Mouse (Mus musculus) limb, embryonic 12.5 days (tissue): ENCODE data around the gene Orai2. TPM values are rescaled to one million over a fixed set of nuclear protein-coding genes. Genes with fewer than 3 reads are reported as not detected.
"Not testable (repeated sequence)": the region's sequence is repeated elsewhere in the genome, so short reads cannot be mapped to it uniquely, and the experiment has no call there.

Experiments
- ATAC-seq: fragments of 200-750 bp; cut with Nextera tagmentation; 2 replicates; pipeline ENCODE4 v1.8.0; 2017; ENCODE audit warnings: low read depth, moderate TSS enrichment; ENCODE audit not compliant: insufficient number of reproducible peaks, insufficient read depth, low FRiP score, low TSS enrichment
- H3K27ac ChIP-seq: fragments of 300-500 bp; sonication (generic); 2 replicates; pipeline ENCODE4 v1.5.1; 2016; ENCODE audit warnings: mild to moderate bottlenecking, moderate library complexity
- H3K27me3 ChIP-seq: fragments of 300-500 bp; sonication (generic); 2 replicates; pipeline ENCODE4 v1.6.1; 2016; ENCODE audit warnings: mild to moderate bottlenecking, moderate library complexity
- H3K36me3 ChIP-seq: fragments of 300-500 bp; sonication (generic); 2 replicates; pipeline ENCODE4 v1.6.1; 2016; ENCODE audit warnings: mild to moderate bottlenecking, moderate library complexity
- H3K4me1 ChIP-seq: fragments of 300-500 bp; sonication (generic); replicated peaks from 2 replicates; pipeline ENCODE4 v1.6.1; 2016
- H3K4me2 ChIP-seq: fragments of 300-500 bp; sonication (generic); 2 replicates; pipeline ENCODE4 v1.6.1; 2016; ENCODE audit warnings: mild to moderate bottlenecking, moderate library complexity
- H3K4me3 ChIP-seq: fragments of 300-500 bp; sonication (generic); replicated peaks from 2 replicates; pipeline ENCODE4 v1.5.1; 2016; ENCODE audit warnings: mild to moderate bottlenecking
- H3K9ac ChIP-seq: fragments of 300-500 bp; sonication (generic); replicated peaks from 2 replicates; pipeline ENCODE4 v1.6.1; 2016; ENCODE audit warnings: mild to moderate bottlenecking, moderate library complexity
- H3K9me3 ChIP-seq: fragments of 300-500 bp; sonication (generic); 2 replicates; pipeline ENCODE4 v1.6.1; 2016; ENCODE audit warnings: mild to moderate bottlenecking, moderate library complexity
- WGBS: fragments of 180-500 bp; shearing (Covaris S2); methylation state at CpG from one replicate; pipeline ENCODE4 v1.1.7; 2016; 5-methylcytosine and 5-hydroxymethylcytosine counted together
- polyA plus RNA-seq: library from polyadenylated mRNA; unstranded; fragments of >200 nt; fragmentation: Nextera tagmentation; extraction: Ambion mirVana; gene quantifications from 2 replicates; pipeline ENCODE4 v1.2.1, GENCODE M21; 2016

Orai2 gene
- polyA plus RNA-seq, 1 experiment from 2014 or later, result 9.9 TPM

DNA sequence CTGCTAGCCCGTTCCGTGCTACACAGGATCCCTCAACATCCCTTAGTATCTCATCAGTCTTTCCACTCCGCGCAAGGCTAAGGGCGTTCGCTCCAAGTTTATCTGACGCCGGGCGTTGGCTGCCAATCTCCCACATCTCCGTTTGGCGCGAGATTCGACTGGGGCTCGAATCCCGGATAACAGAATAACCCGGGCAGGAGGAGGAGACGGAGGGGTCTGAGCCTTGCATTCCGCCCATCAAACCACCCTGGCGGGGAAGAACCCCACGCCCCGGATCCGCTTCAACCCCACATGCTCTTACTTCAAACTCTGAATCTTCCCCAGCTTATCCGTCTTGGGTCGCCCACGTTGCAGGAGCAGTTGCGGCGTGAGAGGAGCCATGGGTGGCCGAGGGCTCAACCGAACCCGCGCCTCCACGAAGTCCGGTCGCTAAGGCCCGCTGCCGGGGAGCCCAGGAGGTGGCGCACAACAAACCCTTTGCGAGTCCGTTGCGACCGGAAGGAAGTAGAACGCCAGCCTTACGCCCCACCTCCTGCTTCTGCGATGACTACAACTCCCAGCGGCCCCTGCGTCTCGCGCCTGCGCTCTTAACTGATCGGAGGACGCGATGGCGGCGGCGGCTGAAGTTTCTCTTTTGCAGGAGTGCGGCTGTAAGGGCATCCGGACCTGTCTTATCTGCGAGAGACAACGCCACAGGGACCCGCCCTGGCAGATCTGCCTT, 34.8 kb downstream of the Orai2 start, which contains the start of the genes Lrwd1 and Alkbh4:
Lrwd1 (minus strand) TSS at position 504 of the 721 bp plus-strand sequence.
Alkbh4 (plus strand) TSS at position 576 of the 721 bp plus-strand sequence.
- under 1% methylated on average over 60 of the region's 60 CpGs for WGBS
- Histone ChIP-seq H3K9ac (peak within 1 kb of the TSS; percentile 81), H3K4me1 (peaks cover 18% of the 10 kb centered on the region), H3K27ac (peak within 1 kb of the TSS; percentile 20; the same call in 1 of the 2 replicates), H3K9me3 (no peaks in the 10 kb centered on the region), H3K27me3 (no peaks in the 10 kb centered on the region), H3K4me2 (peak within 1 kb of the TSS; percentile 76), H3K36me3 (peaks cover 60% of the 10 kb centered on the region), H3K4me3 (peak within 1 kb of the TSS; percentile 64)
- ATAC-seq, result peak; percentile 82

DNA sequence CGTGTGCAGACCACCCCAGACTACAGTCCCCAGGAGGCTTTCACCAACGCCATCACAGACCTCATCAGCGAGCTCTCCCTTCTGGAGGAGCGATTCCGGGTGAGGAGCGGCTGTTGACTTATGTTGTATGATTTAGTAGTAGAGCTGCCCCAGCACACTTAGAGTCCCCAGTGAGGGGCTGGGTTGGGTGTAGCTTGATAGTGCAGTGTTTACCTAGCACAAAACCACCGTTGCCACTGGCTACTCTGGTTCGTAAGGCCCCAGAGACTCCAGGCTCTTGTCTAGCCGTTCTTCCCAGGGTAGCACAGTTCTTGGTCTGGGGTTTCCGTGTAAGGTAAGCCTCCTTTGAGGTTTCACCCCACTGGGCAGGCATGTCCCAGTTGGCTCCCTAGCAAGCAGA, 48.3 kb downstream of the Orai2 start:
- H3K4me1 ChIP-seq, result peaks cover 14% of the 10 kb centered on the region
- no peak for ATAC-seq
- H3K4me2 ChIP-seq, result no peak overlapping the region
- H3K27ac ChIP-seq, result no peak overlapping the region
- H3K9ac ChIP-seq, result no peak overlapping the region
- H3K27me3 ChIP-seq, result no peaks in the 10 kb centered on the region
- WGBS, result 89% methylated on average over 10 of the region's 10 CpGs
- no peak overlapping the region for H3K4me3 ChIP-seq
- peaks cover 76% of the 10 kb centered on the region for H3K36me3 ChIP-seq
- H3K9me3 ChIP-seq, result no peaks in the 10 kb centered on the region

DNA sequence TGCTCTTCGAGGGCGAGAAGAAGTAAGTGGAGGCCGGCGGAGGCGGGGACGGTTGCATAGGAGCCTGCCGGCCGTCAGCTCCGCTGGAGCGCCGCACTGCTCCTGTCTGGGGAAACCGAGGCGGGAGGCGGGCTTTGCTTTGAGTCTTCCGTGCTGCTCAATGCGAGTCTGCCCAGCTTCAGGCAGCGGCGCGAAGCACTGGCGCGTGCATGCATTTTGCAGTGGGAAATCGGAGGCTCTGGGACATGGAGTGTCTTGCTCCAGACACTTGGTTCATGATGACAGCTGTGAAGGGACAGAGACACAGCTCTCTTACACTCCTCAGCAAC, 53.8 kb downstream of the Orai2 start:
- peak overlapping the region; percentile 92 for H3K4me2 ChIP-seq
- no peaks in the 10 kb centered on the region for H3K27me3 ChIP-seq
- H3K27ac ChIP-seq, result 0 out of 2 replicates have a peak overlapping the region, but pooled peaks have one; percentile 56
- under 1% methylated on average over 22 of the region's 22 CpGs for WGBS
- H3K4me3 ChIP-seq, result peak overlapping the region; percentile 90
- no peaks in the 10 kb centered on the region for H3K9me3 ChIP-seq
- peak overlapping the region; percentile 83 for H3K9ac ChIP-seq
- peaks cover 30% of the 10 kb centered on the region for H3K36me3 ChIP-seq
- H3K4me1 ChIP-seq, result peaks cover 21% of the 10 kb centered on the region
- no peak; the same call in 1 of the 2 replicates for ATAC-seq

DNA sequence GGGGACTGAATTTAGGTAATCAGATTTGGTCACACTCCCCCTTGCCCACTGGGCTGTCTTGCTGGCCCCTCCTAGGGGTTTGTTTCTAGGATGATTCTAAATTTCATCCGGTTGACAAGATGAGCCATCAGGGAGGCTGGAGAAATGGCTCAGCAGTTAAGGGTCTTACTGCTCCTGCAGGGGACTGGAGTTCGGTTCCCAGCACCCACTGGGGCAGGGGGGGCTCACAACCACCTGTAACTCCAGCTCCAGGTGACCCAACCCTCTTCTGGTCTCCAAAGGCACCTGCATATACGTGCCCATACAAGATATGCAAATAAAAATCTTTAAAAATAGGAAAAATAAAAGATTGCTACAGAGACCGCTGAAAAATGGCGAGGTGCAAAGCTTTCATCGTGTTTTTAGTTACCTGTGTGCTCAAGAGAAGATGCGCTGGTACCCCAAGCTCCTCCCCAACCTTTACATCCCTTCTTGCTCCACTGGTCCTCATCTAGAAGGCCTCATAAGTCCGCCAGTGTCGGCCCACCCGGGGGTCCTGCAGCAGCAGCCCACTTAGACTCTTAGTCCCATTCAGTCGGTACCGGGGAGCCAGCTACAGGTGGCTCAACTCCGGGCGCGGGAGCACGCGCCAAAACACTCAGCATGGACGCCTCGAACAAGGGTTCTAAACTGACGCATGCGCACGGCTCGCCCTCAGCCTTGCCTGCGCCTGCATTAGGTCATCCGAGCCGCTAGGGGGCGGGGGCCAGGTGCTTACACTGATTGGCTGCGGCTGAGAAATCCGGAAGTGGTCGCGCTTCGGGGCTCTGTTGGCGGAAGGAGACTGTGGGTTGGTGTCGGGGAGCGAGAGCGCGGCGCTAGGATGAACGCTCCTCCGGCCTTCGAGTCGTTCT, 54.4 kb downstream of the Orai2 start, which contains the start of gene Polr2j:
Polr2j (plus strand) TSS at position 741 of the 893 bp plus-strand sequence.
- Histone ChIP-seq H3K36me3 (peaks cover 23% of the 10 kb centered on the region), H3K9ac (peak within 1 kb of the TSS; percentile 83), H3K27ac (0 out of 2 replicates have a peak within 1 kb of the TSS, but pooled peaks have one; percentile 56), H3K4me2 (peak within 1 kb of the TSS; percentile 92), H3K27me3 (no peaks in the 10 kb centered on the region), H3K9me3 (no peaks in the 10 kb centered on the region), H3K4me3 (peak within 1 kb of the TSS; percentile 90), H3K4me1 (peaks cover 21% of the 10 kb centered on the region)
- WGBS, result 3% methylated on average over 42 of the region's 42 CpGs
- peak; percentile 90 for ATAC-seq

DNA sequence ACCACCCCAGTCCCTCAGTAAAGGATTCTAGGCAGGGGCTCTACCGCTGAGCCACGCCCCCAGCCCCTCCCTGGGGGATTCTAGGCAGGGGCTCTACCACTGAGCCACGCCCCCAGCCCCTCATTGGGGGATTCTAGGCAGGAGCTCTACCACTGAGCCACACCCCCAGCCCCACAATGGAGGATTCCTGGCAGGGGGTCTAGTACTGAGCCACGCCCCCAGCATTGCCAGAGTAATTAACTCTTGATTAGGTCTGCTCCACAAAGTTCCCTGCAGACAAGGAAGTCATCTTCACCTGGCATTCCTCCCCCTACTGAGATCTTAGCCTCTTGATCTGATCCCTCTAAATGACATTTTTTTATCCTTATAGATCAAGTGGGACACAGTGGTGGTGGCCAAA, 57.0 kb downstream of the Orai2 start:
- not testable (repeated sequence) for H3K27me3 ChIP-seq, H3K36me3 ChIP-seq, H3K9me3 ChIP-seq, H3K27ac ChIP-seq, H3K4me2 ChIP-seq, H3K9ac ChIP-seq, ATAC-seq, H3K4me3 ChIP-seq
- H3K4me1 ChIP-seq, result peaks cover 21% of the 10 kb centered on the region
- WGBS, result 45% methylated on average over 4 of the region's 4 CpGs

DNA sequence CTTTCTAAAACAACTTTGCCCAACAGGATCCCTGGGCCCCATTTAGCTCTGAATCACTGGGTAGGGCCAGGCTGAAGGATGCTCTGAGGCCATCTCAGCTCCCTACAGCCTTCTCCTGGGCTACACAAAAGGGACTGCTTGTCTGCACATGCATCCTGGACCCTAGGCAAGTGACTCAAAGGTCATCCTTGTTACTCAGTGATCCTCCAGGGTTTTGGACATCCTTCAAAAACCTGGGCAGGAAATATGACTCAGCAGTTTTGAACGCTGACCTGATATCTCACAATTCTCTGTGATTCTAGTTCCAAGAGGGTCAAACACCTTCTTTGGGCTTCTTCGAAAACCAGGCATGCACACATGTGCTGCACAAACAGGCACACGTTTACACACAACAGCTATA, 61.5 kb downstream of the Orai2 start:
- Histone ChIP-seq H3K4me3 (no peak overlapping the region), H3K27ac (no peak overlapping the region), H3K36me3 (no peaks in the 10 kb centered on the region), H3K9me3 (0 out of 2 replicates have a peak, but pooled peaks cover 3% of the 10 kb centered on the region), H3K27me3 (peaks cover 13% of the 10 kb centered on the region), H3K4me2 (no peak overlapping the region), H3K4me1 (no peaks in the 10 kb centered on the region), H3K9ac (no peak overlapping the region)
- 84% methylated on average over 3 of the region's 3 CpGs for WGBS
- no peak for ATAC-seq

DNA sequence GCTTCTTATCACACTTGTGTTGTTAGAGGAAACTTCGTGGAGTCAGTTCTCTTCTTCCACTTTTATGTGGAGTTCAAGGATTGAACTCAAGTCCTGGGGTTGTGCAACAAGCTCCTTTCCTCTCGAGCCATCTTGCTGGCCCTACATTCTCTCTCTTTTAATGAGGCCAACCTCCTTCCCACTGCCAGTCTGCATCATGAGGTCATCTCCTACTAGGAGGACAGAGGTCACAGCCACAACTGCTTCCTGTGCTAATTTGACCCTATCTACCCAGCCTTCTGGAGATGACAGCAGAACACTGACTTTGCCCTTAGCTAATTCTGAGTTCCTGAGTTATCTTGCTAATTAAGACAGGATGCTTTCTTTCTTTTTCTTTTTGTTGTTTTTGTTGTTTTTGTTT, 62.0 kb downstream of the Orai2 start:
- H3K27ac ChIP-seq, result no peak overlapping the region
- H3K9ac ChIP-seq, result no peak overlapping the region
- H3K4me1 ChIP-seq, result no peaks in the 10 kb centered on the region
- ATAC-seq, result no peak
- 0 out of 2 replicates have a peak, but pooled peaks cover 3% of the 10 kb centered on the region for H3K9me3 ChIP-seq
- 51% methylated on average over 2 of the region's 2 CpGs for WGBS
- peaks cover 16% of the 10 kb centered on the region for H3K27me3 ChIP-seq
- no peak overlapping the region for H3K4me3 ChIP-seq
- no peaks in the 10 kb centered on the region for H3K36me3 ChIP-seq
- H3K4me2 ChIP-seq, result no peak overlapping the region

DNA sequence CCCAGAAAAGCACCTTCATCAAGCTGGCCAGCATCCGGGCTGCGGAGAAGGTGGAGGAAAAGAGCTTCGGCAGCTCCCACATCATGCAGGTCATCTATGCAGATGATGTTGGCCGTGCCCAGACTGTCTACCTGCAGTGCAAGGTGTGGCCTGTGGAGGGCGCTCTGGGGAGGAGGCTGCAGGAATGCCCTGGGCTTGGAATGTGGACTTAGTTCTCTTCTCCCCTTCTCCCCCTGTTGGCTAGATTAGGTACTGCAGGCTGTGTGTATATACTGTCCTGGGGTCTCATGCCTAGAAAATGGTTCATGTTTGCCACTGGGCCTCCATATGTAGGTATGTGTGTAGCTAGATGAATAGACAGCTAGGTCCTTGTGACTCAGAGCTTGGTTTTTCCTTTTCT, 66.0 kb downstream of the Orai2 start:
- Histone ChIP-seq H3K36me3 (no peaks in the 10 kb centered on the region), H3K9me3 (0 out of 2 replicates have a peak, but pooled peaks cover 3% of the 10 kb centered on the region), H3K4me2 (no peak overlapping the region), H3K9ac (no peak overlapping the region), H3K4me1 (peaks cover 9% of the 10 kb centered on the region; the same call in 1 of the 2 replicates), H3K27me3 (peaks cover 43% of the 10 kb centered on the region), H3K27ac (no peak overlapping the region), H3K4me3 (no peak overlapping the region)
- no peak for ATAC-seq
- 88% methylated on average over 5 of the region's 5 CpGs for WGBS

DNA sequence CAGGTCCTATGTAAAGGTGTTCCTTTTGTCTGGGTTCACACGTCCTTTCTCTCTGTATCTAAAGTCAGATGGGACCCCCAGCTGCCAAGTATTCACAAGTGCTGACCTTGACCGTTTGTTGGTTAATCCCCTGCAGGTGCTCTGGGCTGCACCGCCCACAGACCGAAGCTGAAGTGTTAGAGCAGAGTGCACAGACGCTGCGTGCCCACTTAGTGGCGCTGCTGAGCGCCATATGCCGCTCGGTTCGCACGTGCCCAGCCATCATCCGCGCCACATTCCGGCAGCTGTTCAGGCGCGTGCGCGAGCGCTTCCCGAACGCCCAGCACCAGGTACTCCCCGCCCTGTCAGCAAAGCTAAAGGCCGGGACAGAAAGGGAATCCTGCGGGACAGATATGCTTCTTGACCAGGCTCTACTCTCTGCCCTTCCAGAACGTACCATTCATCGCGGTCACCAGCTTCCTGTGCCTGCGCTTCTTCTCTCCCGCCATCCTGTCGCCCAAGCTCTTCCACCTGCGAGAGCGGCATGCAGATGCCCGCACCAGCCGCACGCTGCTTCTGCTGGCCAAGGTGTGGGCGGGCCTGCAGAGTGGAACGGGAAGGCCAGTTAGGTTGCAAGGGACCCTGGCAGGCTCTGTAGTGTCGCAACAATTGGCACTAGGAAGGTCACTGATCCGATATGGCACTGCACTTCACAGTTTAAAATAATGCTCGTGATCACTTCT, 68.3 kb downstream of the Orai2 start:
- ATAC-seq, result peak; percentile 48; the same call in 1 of the 2 replicates
- 0 out of 2 replicates have a peak, but pooled peaks cover 3% of the 10 kb centered on the region for H3K9me3 ChIP-seq
- no peak overlapping the region for H3K27ac ChIP-seq

DNA sequence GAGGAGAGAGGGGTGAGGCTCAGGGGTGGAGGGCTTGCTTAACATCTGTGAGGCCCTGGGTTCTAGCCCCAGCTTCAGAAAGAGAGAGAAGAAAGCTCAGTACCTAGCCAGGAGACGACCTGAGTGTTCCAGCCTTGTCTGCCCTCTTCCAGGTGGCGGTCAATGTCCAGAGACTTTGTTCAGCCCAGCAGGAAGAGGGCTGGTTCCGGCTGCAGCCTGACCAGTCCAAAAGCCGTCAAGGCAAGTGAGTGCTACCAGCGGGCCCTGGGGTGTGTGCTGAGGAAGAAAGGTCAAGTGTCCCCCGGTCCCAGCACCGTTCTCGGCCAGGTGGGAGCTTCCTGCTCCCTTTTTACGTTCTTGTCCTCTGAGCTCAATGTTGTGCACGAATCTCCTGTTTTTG, 72.0 kb downstream of the Orai2 start:
- WGBS, result 80% methylated on average over 10 of the region's 10 CpGs
- no peaks in the 10 kb centered on the region for H3K9me3 ChIP-seq
- peaks cover 9% of the 10 kb centered on the region; the same call in 1 of the 2 replicates for H3K4me1 ChIP-seq
- H3K27ac ChIP-seq, result no peak overlapping the region
- no peak overlapping the region for H3K4me2 ChIP-seq
- peaks cover 29% of the 10 kb centered on the region for H3K27me3 ChIP-seq
- H3K4me3 ChIP-seq, result no peak overlapping the region
- H3K9ac ChIP-seq, result no peak overlapping the region
- ATAC-seq, result no peak
- H3K36me3 ChIP-seq, result no peaks in the 10 kb centered on the region

More for the DNA sequence above, 68.3 kb downstream of the Orai2 start:
- peaks cover 9% of the 10 kb centered on the region; the same call in 1 of the 2 replicates for H3K4me1 ChIP-seq
- WGBS, result 6% methylated on average over 41 of the region's 41 CpGs
- peak overlapping the region; percentile 51 for H3K9ac ChIP-seq
- H3K27me3 ChIP-seq, result peaks cover 43% of the 10 kb centered on the region
- peak overlapping the region; percentile 63 for H3K4me2 ChIP-seq
- H3K4me3 ChIP-seq, result peak overlapping the region; percentile 36
- no peaks in the 10 kb centered on the region for H3K36me3 ChIP-seq
